Mouse (Mus musculus) midbrain, embryonic 14.5 days (tissue): ENCODE results near the gene Gripap1. TPM values are rescaled to one million over a fixed set of nuclear protein-coding genes. Genes with fewer than 3 reads are reported as not detected.

Source experiments
- ATAC-seq: fragments of 200-750 bp; cut with Nextera tagmentation; 2 replicates; pipeline ENCODE4 v1.8.0; 2017; ENCODE audit warnings: moderate number of reproducible peaks, moderate library complexity; ENCODE audit not compliant: low FRiP score, low TSS enrichment
- DNase-seq: peaks from one replicate; pipeline ENCODE4 v3.0.0-alpha.2; 2015
- H3K27ac ChIP-seq: fragments of 300-500 bp; sonication (generic); replicated peaks from 2 replicates; pipeline ENCODE4 v1.5.1; 2014; ENCODE audit warnings: mild to moderate bottlenecking, low read depth, low read length, moderate library complexity
- H3K27me3 ChIP-seq: fragments of 300-500 bp; sonication (generic); 2 replicates; pipeline ENCODE4 v1.6.1; 2014; ENCODE audit warnings: low read length, control low read depth, mixed read lengths; ENCODE audit not compliant: control insufficient read depth, insufficient read depth
- H3K36me3 ChIP-seq: fragments of 300-500 bp; sonication (generic); 2 replicates; pipeline ENCODE4 v1.6.1; 2014; ENCODE audit warnings: low read length, control low read depth; ENCODE audit not compliant: control insufficient read depth, insufficient read depth
- H3K4me1 ChIP-seq: fragments of 300-500 bp; sonication (generic); 2 replicates; pipeline ENCODE4 v1.6.1; 2014; ENCODE audit warnings: mild to moderate bottlenecking, antibody characterized with exemption, low read length, control low read depth; ENCODE audit not compliant: control insufficient read depth, insufficient read depth
- H3K4me2 ChIP-seq: fragments of 300-500 bp; sonication (generic); 2 replicates; pipeline ENCODE4 v1.6.1; 2014; ENCODE audit warnings: mild to moderate bottlenecking, low read length, moderate library complexity
- H3K4me3 ChIP-seq: fragments of 300-500 bp; sonication (generic); replicated peaks from 2 replicates; pipeline ENCODE4 v1.5.1; 2014; ENCODE audit warnings: low read depth, low read length
- H3K9ac ChIP-seq: fragments of 300-500 bp; sonication (generic); replicated peaks from 2 replicates; pipeline ENCODE4 v1.6.1; 2014; ENCODE audit warnings: mild to moderate bottlenecking, low read length, moderate library complexity
- H3K9me3 ChIP-seq: fragments of 300-500 bp; sonication (generic); 2 replicates; pipeline ENCODE4 v1.6.1; 2016; ENCODE audit warnings: low read length, control low read depth, mixed read lengths; ENCODE audit not compliant: control insufficient read depth
- WGBS: fragments of 180-500 bp; shearing (Covaris S2); extraction: QIAGEN DNeasy Blood & Tissue Kit; methylation state at CpG from one replicate; pipeline ENCODE4 v1.1.7; 2014; 5-methylcytosine and 5-hydroxymethylcytosine counted together
- microRNA counts: library from miRNA; unstranded; fragments of <30 nt; microRNA quantifications from one replicate; lab custom pipeline; 2016
- microRNA-seq: library from miRNA; unstranded; fragments of <30 nt; microRNA quantifications from one replicate; pipeline ENCODE4, GENCODE M21; 2016
- polyA plus RNA-seq: library from polyadenylated mRNA; unstranded; fragments of >200 nt; fragmentation: Nextera tagmentation; extraction: Ambion mirVana; gene quantifications from 2 replicates; pipeline ENCODE4 v1.2.1, GENCODE M21; 2014

Gene Gripap1
- polyA plus RNA-seq, 1 experiment from 2014 or later = 56.6 TPM

DNA sequence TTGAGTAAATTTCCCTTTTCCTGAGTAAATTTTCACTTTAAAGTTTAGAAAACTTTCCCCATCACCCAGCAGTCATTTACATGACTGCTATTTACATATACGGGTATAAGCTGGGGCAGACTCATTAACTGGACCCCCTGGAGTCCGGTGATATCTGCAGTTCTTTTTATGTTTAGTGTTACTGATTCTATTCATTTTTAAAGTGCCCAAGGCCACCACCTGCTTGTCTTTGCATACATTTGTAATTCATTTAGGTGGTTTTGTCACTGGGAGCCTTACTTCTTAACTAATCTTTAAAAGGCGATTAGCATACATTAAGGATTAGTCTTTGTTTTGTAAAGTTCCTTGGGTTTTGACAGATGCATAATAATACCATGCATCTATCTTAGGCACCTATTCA, 80.3 kb downstream of the Gripap1 start:
- Histone ChIP-seq H3K4me1 (no peaks in the 10 kb centered on the region), H3K36me3 (peaks cover 21% of the 10 kb centered on the region; the same call in 1 of the 2 replicates), H3K27me3 (no peaks in the 10 kb centered on the region), H3K4me3 (no peak overlapping the region), H3K9me3 (no peaks in the 10 kb centered on the region), H3K9ac (no peak overlapping the region), H3K27ac (no peak overlapping the region), H3K4me2 (no peak overlapping the region)
- 17% methylated on average over 3 of the region's 3 CpGs for WGBS
- no peak for ATAC-seq
- DNase-seq = peak; percentile 31

MicroRNAs within 50 kb of the gene (microRNA counts, 519-probe panel; counts per million panel counts)
- 5,221 counts per million, percentile 56 among the panel's probes with 10 or more counts for microRNA mmu-miR-1198 (lab: Ali Mortazavi, UCI)

Small RNA genes lying within 50 kb of the gene (microRNA-seq; reads per million reads assigned to microRNA genes)
- 67.6 reads per million, percentile 51 among the genes with 10 or more reads in this experiment for gene Mir1198

Other genes with a start within 250 kb of the Gripap1 start
- 0.58 TPM in 1 of 2 replicates, not detected in the other for gene Foxp3, start 216.1 kb upstream of the Gripap1 start, polyA plus RNA-seq
- gene Ppp1r3f, start 215.5 kb upstream of the Gripap1 start, polyA plus RNA-seq = 4.0 and 6.8 TPM in 2 replicates
- gene Ccdc22, start 184.2 kb upstream of the Gripap1 start, polyA plus RNA-seq = 29.8 and 30.1 TPM in 2 replicates
- 0.04 TPM in 1 of 2 replicates, not detected in the other for gene Cacna1f, start 182.7 kb upstream of the Gripap1 start, polyA plus RNA-seq
- gene Syp, start 151.3 kb upstream of the Gripap1 start, polyA plus RNA-seq = 81.7 and 125 TPM in 2 replicates
- 0.89 and 1.4 TPM in 2 replicates for gene Prickle3, start 132.5 kb upstream of the Gripap1 start, polyA plus RNA-seq
- gene Plp2, start 118.4 kb upstream of the Gripap1 start, polyA plus RNA-seq = 11.2 and 22.4 TPM in 2 replicates
- gene Magix, start 108.5 kb upstream of the Gripap1 start, polyA plus RNA-seq = 0.16 TPM in 2 replicates
- 39.3 and 53.8 TPM in 2 replicates for gene Gpkow, start 92.6 kb upstream of the Gripap1 start, polyA plus RNA-seq
- 23.9 and 29.5 TPM in 2 replicates for gene Wdr45, start 75.4 kb upstream of the Gripap1 start, polyA plus RNA-seq
- not detected in 2 replicates for gene Gm45208, start 67.5 kb upstream of the Gripap1 start, polyA plus RNA-seq
- 126 and 144 TPM in 2 replicates for gene Praf2, start 61.3 kb upstream of the Gripap1 start, polyA plus RNA-seq
- gene Ccdc120, start 38.9 kb upstream of the Gripap1 start, polyA plus RNA-seq = 72.2 and 73.0 TPM in 2 replicates
- 21.7 and 21.8 TPM in 2 replicates for gene Tfe3, start 27.2 kb upstream of the Gripap1 start, polyA plus RNA-seq
- 1.7 and 2.3 TPM in 2 replicates for gene Kcnd1, start 32.5 kb downstream of the Gripap1 start, polyA plus RNA-seq
- gene Otud5, start 51.6 kb downstream of the Gripap1 start, polyA plus RNA-seq = 32.3 and 38.0 TPM in 2 replicates
- gene Pim2, start 88.5 kb downstream of the Gripap1 start, polyA plus RNA-seq = 13.9 and 18.8 TPM in 2 replicates
- 17.4 and 24.6 TPM in 2 replicates for gene Slc35a2, start 94.3 kb downstream of the Gripap1 start, polyA plus RNA-seq
- 181 and 219 TPM in 2 replicates for gene Pqbp1, start 109.5 kb downstream of the Gripap1 start, polyA plus RNA-seq
- 171 and 214 TPM in 2 replicates for gene Timm17b, start 109.6 kb downstream of the Gripap1 start, polyA plus RNA-seq
- gene Gm10491, start 118.1 kb downstream of the Gripap1 start, polyA plus RNA-seq = not detected in 2 replicates
- not detected in 2 replicates for gene Gm10490, start 119.8 kb downstream of the Gripap1 start, polyA plus RNA-seq
- gene Pcsk1n, start 130.1 kb downstream of the Gripap1 start, polyA plus RNA-seq = 197 and 199 TPM in 2 replicates
- not detected in 2 replicates for gene Eras, start 138.8 kb downstream of the Gripap1 start, polyA plus RNA-seq
- 59.7 and 70.2 TPM in 2 replicates for gene Hdac6, start 158.1 kb downstream of the Gripap1 start, polyA plus RNA-seq
- gene Gata1, start 188.3 kb downstream of the Gripap1 start, polyA plus RNA-seq = 0.11 TPM in 1 of 2 replicates, not detected in the other
- gene Glod5, start 228.7 kb downstream of the Gripap1 start, polyA plus RNA-seq = not detected in 2 replicates